Mouse (Mus musculus): ENCODE data around the gene Gm10803. TPM values are rescaled to one million over a fixed set of nuclear protein-coding genes. Genes with fewer than 3 reads are reported as not detected.

Gm10803 gene
- total and polyA plus RNA-seq, 3 experiments = not detected

DNA sequence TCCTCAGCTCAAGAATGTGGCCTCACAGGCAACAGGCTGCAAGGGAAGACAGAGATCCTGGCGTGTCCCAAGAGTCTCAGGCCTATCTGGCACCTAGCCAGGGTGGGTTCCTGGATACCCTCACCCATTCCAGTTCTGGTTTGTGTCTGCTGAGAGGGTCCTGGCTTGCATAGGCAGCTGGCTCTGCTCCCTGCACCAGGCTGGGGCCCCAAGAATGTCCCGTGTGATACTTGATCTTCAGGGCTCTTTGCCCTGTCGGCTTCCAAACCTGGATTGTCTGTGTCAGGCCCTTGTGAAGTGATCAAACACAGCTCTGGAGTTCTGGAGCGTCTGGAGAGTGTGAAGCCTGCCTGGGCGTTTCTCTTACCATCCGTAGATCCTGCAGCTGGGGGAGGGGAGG lies 22.2 kb upstream of the Gm10803 start:
- dilution Hi-C loops (cut with MboI; ENCODE audit: extremely low pct_ligation_motif_present, extremely low pct_unique_long_range_greater_than_20kb, low sequenced_read_pairs) = no loop called here
- H3K9ac ChIP-seq (ENCODE audit: insufficient read depth, low read depth) = no peak overlapping the region
- H3K36me3 ChIP-seq (replicated peaks in 1 of 2; ENCODE audit: control insufficient read depth in 1 of 2, insufficient read depth in 1 of 2, low read length in 1 of 2) = no peaks in the 10 kb centered on the region
- peaks cover 81% of the 10 kb centered on the region for H3K27me3 ChIP-seq (replicated peaks)
- TF ChIP-seq PAX5 (IDR thresholded peaks at IDR 0.05; ENCODE audit: low read length) (no peak), ELF1 (IDR thresholded peaks at IDR 0.05; ENCODE audit: low read depth, low read length) (no peak), POLR2AphosphoS2 (IDR thresholded peaks at IDR 0.05; ENCODE audit: low read depth, low read length) (no peak), MAZ (IDR thresholded peaks at IDR 0.05; ENCODE audit: low read depth, low read length) (no peak), JUND (conservative IDR thresholded peaks at IDR 0.05; ENCODE audit: low read depth, low read length) (no peak), IRF4 (IDR thresholded peaks at IDR 0.05; ENCODE audit: low read depth, low read length) (no peak)
- H3K79me2 ChIP-seq (replicated peaks; ENCODE audit: control insufficient read depth, extremely low read depth, insufficient read depth, poor library complexity, severe bottlenecking) = no peaks in the 10 kb centered on the region
- in situ Hi-C loops (cut with MboI; ENCODE audit: low pct_ligation_motif_present, low pct_unique_long_range_greater_than_20kb, low sequenced_read_pairs) = no loop called here
- no peak overlapping the region for H3K27ac ChIP-seq (ENCODE audit: insufficient read depth, low read depth)
- H3K4me2 ChIP-seq (ENCODE audit: insufficient read depth, low read depth, poor library complexity, severe bottlenecking) = no peak overlapping the region
- no peaks in the 10 kb centered on the region for H3K9me3 ChIP-seq (replicated peaks; ENCODE audit: low read length)
- no peaks in the 10 kb centered on the region for H3K4me1 ChIP-seq (ENCODE audit: control insufficient read depth in 1 of 2, insufficient read depth in 2 of 2)
- DNase-seq (ENCODE audit: extremely low read depth) = no peak
- H3K4me3 ChIP-seq (replicated peaks in 1 of 3; ENCODE audit: low read depth in 2 of 3, low read length in 2 of 3, poor library complexity in 1 of 3) = no peak overlapping the region

DNA sequence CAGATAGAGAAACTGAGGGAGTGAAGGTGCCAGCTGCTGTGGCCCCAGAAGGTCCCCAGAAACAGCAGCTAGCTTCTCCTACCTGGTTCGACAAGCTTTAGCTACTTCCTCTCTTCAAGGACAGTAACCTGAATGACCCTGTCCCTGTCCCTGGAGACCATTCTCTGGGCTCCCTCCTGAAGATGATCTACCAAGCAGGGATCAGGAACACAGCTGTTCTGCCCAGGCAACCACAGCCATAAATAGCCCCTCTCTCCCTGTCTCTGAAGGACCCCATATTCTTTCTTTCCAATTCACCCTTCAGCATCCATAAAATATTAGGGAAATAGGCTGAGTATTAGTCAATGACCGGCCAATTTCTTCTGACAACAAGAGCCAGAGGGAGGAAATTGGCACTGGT lies 18.6 kb upstream of the Gm10803 start:
- Histone ChIP-seq H3K4me2 (ENCODE audit: insufficient read depth, low read depth, poor library complexity, severe bottlenecking) (no peak overlapping the region), H3K9ac (ENCODE audit: insufficient read depth, low read depth) (no peak overlapping the region), H3K27ac (ENCODE audit: insufficient read depth, low read depth) (no peak overlapping the region), H3K4me1 (ENCODE audit: control insufficient read depth in 1 of 2, insufficient read depth in 2 of 2) (no peaks in the 10 kb centered on the region), H3K4me3 (replicated peaks in 1 of 3; ENCODE audit: low read depth in 2 of 3, low read length in 2 of 3, poor library complexity in 1 of 3) (no peak overlapping the region), H3K9me3 (replicated peaks; ENCODE audit: low read length) (no peaks in the 10 kb centered on the region), H3K27me3 (replicated peaks) (peaks cover 95% of the 10 kb centered on the region), H3K36me3 (replicated peaks in 1 of 2; ENCODE audit: control insufficient read depth in 1 of 2, insufficient read depth in 1 of 2, low read length in 1 of 2) (no peaks in the 10 kb centered on the region), H3K79me2 (replicated peaks; ENCODE audit: control insufficient read depth, extremely low read depth, insufficient read depth, poor library complexity, severe bottlenecking) (no peaks in the 10 kb centered on the region)
- dilution Hi-C loops (cut with MboI; ENCODE audit: extremely low pct_ligation_motif_present, extremely low pct_unique_long_range_greater_than_20kb, low sequenced_read_pairs) (no loop called here), in situ Hi-C loops (cut with MboI; ENCODE audit: low pct_ligation_motif_present, low pct_unique_long_range_greater_than_20kb, low sequenced_read_pairs) (loop anchor here (5.0 kb wide), 1 partner anchor 59 kb away; no protein-coding TSS in a partner anchor)
- no peak for DNase-seq (ENCODE audit: extremely low read depth)
- no peak for TF ChIP-seq GABPA (IDR thresholded peaks at IDR 0.05; ENCODE audit: insufficient replicate concordance, low read depth, low read length)
- no peak for TF ChIP-seq MAZ (IDR thresholded peaks at IDR 0.05; ENCODE audit: low read depth, low read length)

DNA sequence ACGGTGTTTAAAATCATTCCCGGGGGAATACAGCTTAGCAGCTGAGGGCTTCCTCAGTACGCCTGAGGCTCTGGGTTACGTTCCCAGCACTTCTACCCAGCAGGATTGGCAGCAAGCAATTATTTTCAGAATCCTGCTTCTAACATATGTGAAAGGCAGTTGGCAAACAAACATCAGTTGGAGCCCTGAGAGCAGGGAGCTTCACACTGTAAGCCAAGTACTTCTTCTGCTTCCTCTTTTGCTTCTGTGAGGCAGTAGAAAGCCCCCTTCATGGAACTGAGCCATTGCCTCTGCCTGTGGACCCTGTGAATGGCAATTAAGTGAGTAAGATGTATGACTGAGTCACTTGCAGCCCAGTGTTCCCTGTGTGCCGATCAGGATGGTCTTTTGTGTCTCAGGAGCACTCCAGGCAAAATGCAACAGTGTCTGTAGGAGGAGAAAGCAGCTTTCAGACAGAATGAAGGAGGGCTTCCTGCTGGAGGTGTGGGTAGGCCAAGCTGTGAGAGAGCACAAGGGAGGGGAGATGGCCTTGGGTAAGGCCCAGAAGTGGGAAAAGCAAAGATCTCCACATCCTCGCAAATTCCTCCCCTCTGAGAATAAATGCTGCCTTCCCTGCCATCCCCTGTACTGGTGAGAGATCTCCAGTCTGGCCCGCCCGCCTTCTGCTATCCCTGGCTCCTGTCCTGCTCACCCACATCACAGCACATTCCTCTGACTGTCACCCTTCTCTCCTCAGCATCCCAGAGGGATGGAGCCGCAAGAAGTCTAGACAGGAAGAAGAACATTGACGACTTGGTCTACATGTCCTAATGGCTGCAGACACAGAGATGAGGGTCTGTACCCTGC lies 7.5 kb upstream of the Gm10803 start:
- dilution Hi-C loops (cut with MboI; ENCODE audit: extremely low pct_ligation_motif_present, extremely low pct_unique_long_range_greater_than_20kb, low sequenced_read_pairs) = no loop called here

More for the DNA sequence above, 7.5 kb upstream of the Gm10803 start:
- no peak overlapping the region for H3K4me3 ChIP-seq (replicated peaks in 1 of 3; ENCODE audit: low read depth in 2 of 3, low read length in 2 of 3, poor library complexity in 1 of 3)
- no peak overlapping the region for H3K27ac ChIP-seq (ENCODE audit: insufficient read depth, low read depth)
- no peak for DNase-seq (ENCODE audit: extremely low read depth)
- TF ChIP-seq NELFE (IDR thresholded peaks at IDR 0.05; ENCODE audit: low read depth, low read length) = no peak
- TF ChIP-seq CTCF (conservative IDR thresholded peaks at IDR 0.05 in 1 of 2, IDR thresholded peaks at IDR 0.05 in 1 of 2; ENCODE audit: low read depth in 2 of 2, low read length in 2 of 2) = no peak
- no peaks in the 10 kb centered on the region for H3K9me3 ChIP-seq (replicated peaks; ENCODE audit: low read length)
- no peak overlapping the region for H3K4me2 ChIP-seq (ENCODE audit: insufficient read depth, low read depth, poor library complexity, severe bottlenecking)
- no peaks in the 10 kb centered on the region for H3K36me3 ChIP-seq (replicated peaks in 1 of 2; ENCODE audit: control insufficient read depth in 1 of 2, insufficient read depth in 1 of 2, low read length in 1 of 2)
- H3K9ac ChIP-seq (ENCODE audit: insufficient read depth, low read depth) = no peak overlapping the region
- H3K4me1 ChIP-seq (ENCODE audit: control insufficient read depth in 1 of 2, insufficient read depth in 2 of 2) = no peaks in the 10 kb centered on the region
- in situ Hi-C loops (cut with MboI; ENCODE audit: low pct_ligation_motif_present, low pct_unique_long_range_greater_than_20kb, low sequenced_read_pairs) = no loop called here
- no peaks in the 10 kb centered on the region for H3K79me2 ChIP-seq (replicated peaks; ENCODE audit: control insufficient read depth, extremely low read depth, insufficient read depth, poor library complexity, severe bottlenecking)
- peaks cover 71% of the 10 kb centered on the region for H3K27me3 ChIP-seq (replicated peaks)
